Mouse (Mus musculus): Measurements from ENCODE around the gene Ensa. TPM values are rescaled to one million over a fixed set of nuclear protein-coding genes. Genes with fewer than 3 reads are reported as not detected.
"Not testable (repeated sequence)": the region's sequence is repeated elsewhere in the genome, so short reads cannot be mapped to it uniquely, and the experiment has no call there.

The Ensa gene
- 100 to 1,000 TPM; 310 TPM for total RNA-seq (2021)

- peak; percentile 98 for DNase-seq
These were observed at the start of gene Ensa for GRCm38 (mm10) chr3:95624628-95625503. Ensa (plus strand) TSS chr3:95624993.

- DNase-seq: no peak
These were observed 36.8 kb upstream of the Ensa start for GRCm38 (mm10) chr3:95587754-95588603.

GRCm38 (mm10) chr3:95588604-95589086, 36.1 kb upstream of the Ensa start, which contains the start of gene Golph3l:
Golph3l (plus strand) TSS chr3:95588934.
- peak; percentile 94 for DNase-seq

- DNase-seq: no peak
These were observed 26.1 kb upstream of the Ensa start for GRCm38 (mm10) chr3:95598734-95599133.

GRCm38 (mm10) chr3:95601287-95601686, 23.5 kb upstream of the Ensa start:
- no peak for DNase-seq

- DNase-seq: no peak
These were observed 18.7 kb upstream of the Ensa start for GRCm38 (mm10) chr3:95606096-95606495.

- no peak for DNase-seq
These were observed 15.6 kb upstream of the Ensa start for GRCm38 (mm10) chr3:95609195-95609594.

- no peak for DNase-seq
These were observed 10.8 kb upstream of the Ensa start for GRCm38 (mm10) chr3:95613996-95614395.

GRCm38 (mm10) chr3:95618511-95618910, 6.3 kb upstream of the Ensa start:
- no peak for DNase-seq

GRCm38 (mm10) chr3:95621241-95621640, 3.6 kb upstream of the Ensa start:
- no peak for DNase-seq

GRCm38 (mm10) chr3:95622421-95622820, 2.4 kb upstream of the Ensa start:
- not testable (repeated sequence) for DNase-seq

- DNase-seq: no peak
These were observed 1.2 kb upstream of the Ensa start for GRCm38 (mm10) chr3:95623551-95623950.

- not testable (repeated sequence) for DNase-seq
These were observed 740 bp upstream of the Ensa start for GRCm38 (mm10) chr3:95623991-95624515.

- peak; percentile 68 for DNase-seq
These were observed 3.0 kb downstream of the Ensa start for GRCm38 (mm10) chr3:95627763-95628162.

GRCm38 (mm10) chr3:95629755-95630154, 5.0 kb downstream of the Ensa start:
- peak; percentile 77 to 82 for DNase-seq

- DNase-seq: no peak
These were observed 6.1 kb downstream of the Ensa start for GRCm38 (mm10) chr3:95630856-95631255.

GRCm38 (mm10) chr3:95631304-95631703, 6.5 kb downstream of the Ensa start:
- no peak for DNase-seq

- DNase-seq: no peak
These were observed 8.1 kb downstream of the Ensa start for GRCm38 (mm10) chr3:95632648-95633588.

GRCm38 (mm10) chr3:95635636-95636035, 10.8 kb downstream of the Ensa start:
- DNase-seq: no peak

GRCm38 (mm10) chr3:95636072-95636471, 11.3 kb downstream of the Ensa start:
- no peak for DNase-seq

GRCm38 (mm10) chr3:95639694-95640093, 14.9 kb downstream of the Ensa start:
- DNase-seq: no peak

- no peak for DNase-seq
These were observed 18.3 kb downstream of the Ensa start for GRCm38 (mm10) chr3:95643097-95643496.
